Mouse (Mus musculus): Measurements from ENCODE around the gene Zfp91. TPM values are rescaled to one million over a fixed set of nuclear protein-coding genes. Genes with fewer than 3 reads are reported as not detected.

Gene Zfp91
- polyA plus RNA-seq, 1 experiment from 2014 or later, result 7.0 TPM

DNA sequence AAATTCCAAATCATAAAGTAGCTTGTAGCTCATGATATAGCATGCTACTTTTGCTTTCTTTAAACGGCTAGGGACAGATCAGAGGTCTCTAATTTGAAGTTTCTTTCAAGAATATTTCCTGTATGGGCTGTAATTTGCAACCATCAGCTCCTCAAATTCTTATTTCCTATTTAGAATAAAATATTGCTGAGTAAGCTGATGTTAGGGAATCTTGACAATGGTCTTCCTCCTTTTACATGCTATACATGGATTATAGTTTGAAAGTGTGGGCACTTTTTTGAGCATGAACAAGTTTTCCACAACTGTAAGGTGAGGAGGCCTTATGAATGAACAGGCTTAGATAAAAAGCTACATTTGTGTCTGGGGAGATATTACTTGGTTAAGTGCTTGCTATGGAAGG, 18.0 kb upstream of the Zfp91 start:
- Histone ChIP-seq H3K4me3 (ENCODE audit: low read depth, low read length) (no peak overlapping the region), H3K9ac (ENCODE audit: low read depth, low read length) (no peak overlapping the region), H3K36me3 (ENCODE audit: control insufficient read depth, insufficient read depth, low read length) (no peaks in the 10 kb centered on the region), H3K4me1 (replicated peaks; ENCODE audit: control insufficient read depth, insufficient read depth, low read length) (no peaks in the 10 kb centered on the region; the same call in 1 of the 2 replicates), H3K9me3 (ENCODE audit: control insufficient read depth, low read length) (no peaks in the 10 kb centered on the region), H3K4me2 (no peak overlapping the region), H3K27ac (ENCODE audit: low read depth, low read length) (no peak overlapping the region), H3K27me3 (replicated peaks; ENCODE audit: control insufficient read depth, insufficient read depth, low read length) (no peaks in the 10 kb centered on the region)
- ATAC-seq (replicated peaks; ENCODE audit: low FRiP score) (no peak), DNase-seq (ENCODE audit: low spot score) (no peak)
- 79% methylated on average over 1 of the region's 1 CpGs for WGBS

DNA sequence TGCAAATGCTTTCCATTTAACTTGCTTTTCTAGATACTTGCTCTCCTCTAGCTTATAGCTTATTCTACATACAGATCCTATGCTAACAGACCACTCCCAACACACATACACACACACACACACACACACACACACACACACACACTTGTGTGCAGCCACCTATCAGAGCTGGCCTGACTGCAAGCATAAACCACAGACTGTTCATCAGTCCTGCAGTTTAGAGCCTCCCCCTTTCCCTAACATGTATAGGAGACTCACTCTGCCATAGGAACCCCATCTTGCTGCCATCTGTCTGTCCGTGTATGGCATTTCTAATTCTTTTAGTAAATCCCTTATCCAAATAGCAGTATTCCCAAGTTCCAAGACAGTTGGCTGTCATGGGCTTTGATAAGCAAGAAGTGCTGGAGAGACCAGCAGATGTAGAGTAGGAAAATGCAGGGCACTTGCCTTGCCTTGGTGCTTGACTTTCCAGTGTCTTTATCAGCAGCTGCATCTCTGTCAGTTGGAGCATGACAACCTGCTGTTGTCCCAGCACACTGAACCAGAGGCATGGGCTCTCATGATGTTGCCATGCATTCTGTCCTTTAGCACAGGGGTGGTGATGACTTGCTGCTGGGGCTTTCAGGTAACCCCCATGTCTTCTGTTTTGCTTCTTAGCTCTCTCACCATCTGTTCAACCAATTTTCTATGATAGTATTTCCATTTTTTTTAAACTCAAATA, 16.9 kb upstream of the Zfp91 start:
- H3K27me3 ChIP-seq (replicated peaks; ENCODE audit: control insufficient read depth, insufficient read depth, low read length), result no peaks in the 10 kb centered on the region
- H3K4me2 ChIP-seq, result no peak overlapping the region
- no peaks in the 10 kb centered on the region; the same call in 1 of the 2 replicates for H3K4me1 ChIP-seq (replicated peaks; ENCODE audit: control insufficient read depth, insufficient read depth, low read length)
- no peak overlapping the region for H3K4me3 ChIP-seq (ENCODE audit: low read depth, low read length)
- no peak overlapping the region for H3K27ac ChIP-seq (ENCODE audit: low read depth, low read length)
- H3K36me3 ChIP-seq (ENCODE audit: control insufficient read depth, insufficient read depth, low read length), result no peaks in the 10 kb centered on the region
- DNase-seq (ENCODE audit: low spot score), result no peak
- 62% methylated on average over 1 of the region's 1 CpGs for WGBS
- no peaks in the 10 kb centered on the region for H3K9me3 ChIP-seq (ENCODE audit: control insufficient read depth, low read length)
- no peak overlapping the region for H3K9ac ChIP-seq (ENCODE audit: low read depth, low read length)
- ATAC-seq (replicated peaks; ENCODE audit: low FRiP score), result peak; percentile 51

DNA sequence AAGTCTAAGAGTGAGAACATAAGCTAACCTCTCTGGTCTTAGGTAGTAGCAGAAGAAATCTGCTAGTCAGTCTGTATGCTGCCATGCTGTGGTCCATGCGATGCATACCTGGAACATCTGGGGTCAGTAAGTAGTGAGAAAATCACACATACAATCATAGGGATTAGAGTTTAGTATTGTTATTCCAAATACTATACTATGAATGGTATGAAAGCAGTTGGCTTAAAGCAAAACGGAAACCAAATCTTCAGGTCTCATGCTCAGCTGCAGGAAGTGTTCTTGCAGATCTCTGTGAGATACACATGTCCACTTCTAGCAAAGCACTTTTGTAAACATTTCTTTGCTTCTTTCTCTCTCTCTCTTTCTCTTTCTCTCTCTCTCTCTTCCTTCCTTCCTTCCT, 10.3 kb upstream of the Zfp91 start:
- H3K27ac ChIP-seq (ENCODE audit: low read depth, low read length), result no peak overlapping the region
- ATAC-seq (replicated peaks; ENCODE audit: low FRiP score) (no peak), DNase-seq (ENCODE audit: low spot score) (no peak)

DNA sequence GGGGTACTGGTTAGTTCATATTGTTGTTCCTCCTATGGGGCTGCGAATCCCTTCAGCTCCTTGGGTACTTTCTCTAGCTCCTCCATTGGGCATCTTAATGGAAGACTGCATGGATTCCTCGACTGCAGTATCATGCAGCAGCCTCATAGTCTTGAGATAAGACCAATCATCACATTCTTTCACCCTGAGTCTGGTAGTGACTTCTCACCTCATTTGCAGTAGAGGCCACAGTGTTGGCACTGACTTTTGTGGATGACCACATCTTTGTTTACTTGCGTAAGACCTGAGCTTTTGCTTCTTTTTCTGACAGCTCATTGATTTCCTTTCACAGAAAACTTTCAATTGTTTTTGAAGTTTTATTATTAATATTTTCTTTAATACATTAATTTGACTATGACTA, 9.8 kb upstream of the Zfp91 start:
- ATAC-seq (replicated peaks; ENCODE audit: low FRiP score) (no peak), DNase-seq (ENCODE audit: low spot score) (no peak)
- H3K36me3 ChIP-seq (ENCODE audit: control insufficient read depth, insufficient read depth, low read length), result no peaks in the 10 kb centered on the region
- no peak overlapping the region for H3K9ac ChIP-seq (ENCODE audit: low read depth, low read length)
- no peaks in the 10 kb centered on the region for H3K27me3 ChIP-seq (replicated peaks; ENCODE audit: control insufficient read depth, insufficient read depth, low read length)
- no peak overlapping the region for H3K27ac ChIP-seq (ENCODE audit: low read depth, low read length)
- no peak overlapping the region for H3K4me3 ChIP-seq (ENCODE audit: low read depth, low read length)
- 67% methylated on average over 3 of the region's 3 CpGs for WGBS
- H3K4me2 ChIP-seq, result no peak overlapping the region
- H3K4me1 ChIP-seq (replicated peaks; ENCODE audit: control insufficient read depth, insufficient read depth, low read length), result no peaks in the 10 kb centered on the region
- no peaks in the 10 kb centered on the region for H3K9me3 ChIP-seq (ENCODE audit: control insufficient read depth, low read length)

More for the DNA sequence above, 10.3 kb upstream of the Zfp91 start:
- H3K4me2 ChIP-seq, result no peak overlapping the region
- H3K36me3 ChIP-seq (ENCODE audit: control insufficient read depth, insufficient read depth, low read length), result no peaks in the 10 kb centered on the region
- H3K9ac ChIP-seq (ENCODE audit: low read depth, low read length), result no peak overlapping the region
- H3K27me3 ChIP-seq (replicated peaks; ENCODE audit: control insufficient read depth, insufficient read depth, low read length), result no peaks in the 10 kb centered on the region
- no peaks in the 10 kb centered on the region for H3K4me1 ChIP-seq (replicated peaks; ENCODE audit: control insufficient read depth, insufficient read depth, low read length)
- H3K9me3 ChIP-seq (ENCODE audit: control insufficient read depth, low read length), result no peaks in the 10 kb centered on the region
- WGBS, result 65% methylated on average over 2 of the region's 2 CpGs
- H3K4me3 ChIP-seq (ENCODE audit: low read depth, low read length), result no peak overlapping the region

DNA sequence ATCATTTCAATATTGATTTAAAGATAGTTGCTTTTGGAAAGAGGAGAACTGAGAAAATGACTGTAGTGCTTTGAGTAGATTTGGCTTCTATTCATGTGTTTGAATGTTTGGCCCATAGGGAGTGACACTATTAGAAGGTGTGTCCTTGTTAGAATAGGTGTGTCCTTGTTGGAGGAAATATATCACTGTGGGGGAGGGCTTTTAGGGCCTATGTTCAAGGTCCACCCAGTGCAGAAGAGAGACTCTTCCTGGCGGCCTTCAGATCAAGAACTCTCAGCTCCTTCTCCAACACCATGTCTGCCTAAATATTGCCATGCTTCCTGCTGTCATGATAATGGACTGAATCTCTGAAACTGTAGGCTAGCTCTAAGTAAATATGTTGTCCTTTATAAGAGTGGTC, 8.3 kb upstream of the Zfp91 start:
- 88% methylated on average over 1 of the region's 1 CpGs for WGBS

DNA sequence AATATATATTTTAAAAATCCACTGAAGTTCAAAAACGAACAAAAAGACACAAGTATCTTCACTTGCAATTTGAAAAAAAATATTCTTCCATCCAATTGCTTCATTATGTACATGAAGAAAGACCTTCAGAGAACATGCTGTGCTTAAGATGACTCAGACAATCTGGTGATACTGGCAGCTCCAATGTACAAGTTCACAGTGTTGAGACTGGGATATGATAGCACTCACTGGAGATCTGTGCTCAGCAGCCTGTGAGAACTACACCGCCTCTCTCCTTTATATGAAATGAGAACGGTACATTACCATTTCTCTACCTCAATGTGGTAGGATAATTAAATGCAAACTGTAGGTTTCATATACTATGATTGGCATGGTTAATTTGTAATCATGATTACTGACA, 6.9 kb upstream of the Zfp91 start:
- Histone ChIP-seq H3K9ac (ENCODE audit: low read depth, low read length) (no peak overlapping the region), H3K36me3 (ENCODE audit: control insufficient read depth, insufficient read depth, low read length) (no peaks in the 10 kb centered on the region), H3K27ac (ENCODE audit: low read depth, low read length) (no peak overlapping the region), H3K27me3 (replicated peaks; ENCODE audit: control insufficient read depth, insufficient read depth, low read length) (no peaks in the 10 kb centered on the region), H3K4me1 (replicated peaks; ENCODE audit: control insufficient read depth, insufficient read depth, low read length) (no peaks in the 10 kb centered on the region), H3K4me3 (ENCODE audit: low read depth, low read length) (no peak overlapping the region), H3K9me3 (ENCODE audit: control insufficient read depth, low read length) (no peaks in the 10 kb centered on the region), H3K4me2 (no peak overlapping the region)
- DNase-seq (ENCODE audit: low spot score), result no peak
- WGBS, result 77% methylated on average over 3 of the region's 3 CpGs
- no peak for ATAC-seq (replicated peaks; ENCODE audit: low FRiP score)

More for the DNA sequence above, 8.3 kb upstream of the Zfp91 start:
- no peaks in the 10 kb centered on the region for H3K4me1 ChIP-seq (replicated peaks; ENCODE audit: control insufficient read depth, insufficient read depth, low read length)
- DNase-seq (ENCODE audit: low spot score) (no peak), ATAC-seq (replicated peaks; ENCODE audit: low FRiP score) (no peak)
- H3K27ac ChIP-seq (ENCODE audit: low read depth, low read length), result no peak overlapping the region
- H3K9ac ChIP-seq (ENCODE audit: low read depth, low read length), result no peak overlapping the region
- no peak overlapping the region for H3K4me3 ChIP-seq (ENCODE audit: low read depth, low read length)
- no peaks in the 10 kb centered on the region for H3K9me3 ChIP-seq (ENCODE audit: control insufficient read depth, low read length)
- H3K27me3 ChIP-seq (replicated peaks; ENCODE audit: control insufficient read depth, insufficient read depth, low read length), result no peaks in the 10 kb centered on the region
- H3K4me2 ChIP-seq, result no peak overlapping the region
- no peaks in the 10 kb centered on the region for H3K36me3 ChIP-seq (ENCODE audit: control insufficient read depth, insufficient read depth, low read length)

DNA sequence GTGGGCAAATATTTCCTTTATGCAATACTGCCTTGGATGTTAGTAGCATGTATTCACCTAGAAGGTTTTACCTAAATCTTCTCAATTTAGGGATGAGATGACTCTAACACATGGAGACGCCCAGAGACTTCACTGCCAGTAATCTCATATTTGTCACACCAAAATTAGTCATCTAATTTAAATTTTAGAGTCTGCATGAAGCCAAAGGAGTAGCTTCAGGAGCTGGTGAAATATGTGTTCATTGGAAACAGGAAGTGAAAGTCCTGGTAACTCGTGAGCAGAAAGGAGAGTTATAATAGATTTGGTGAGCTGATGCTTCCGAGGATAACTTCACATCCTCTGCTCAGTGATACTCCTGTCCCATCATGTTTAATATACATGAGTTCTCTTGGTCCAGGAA, 5.1 kb upstream of the Zfp91 start:
- 66% methylated on average over 3 of the region's 3 CpGs for WGBS
- H3K27ac ChIP-seq (ENCODE audit: low read depth, low read length), result no peak overlapping the region
- no peak overlapping the region for H3K9ac ChIP-seq (ENCODE audit: low read depth, low read length)
- H3K4me2 ChIP-seq, result no peak overlapping the region
- H3K9me3 ChIP-seq (ENCODE audit: control insufficient read depth, low read length), result no peaks in the 10 kb centered on the region
- no peak for DNase-seq (ENCODE audit: low spot score)
- H3K36me3 ChIP-seq (ENCODE audit: control insufficient read depth, insufficient read depth, low read length), result no peaks in the 10 kb centered on the region
- no peak overlapping the region for H3K4me3 ChIP-seq (ENCODE audit: low read depth, low read length)
- no peak for ATAC-seq (replicated peaks; ENCODE audit: low FRiP score)
- H3K4me1 ChIP-seq (replicated peaks; ENCODE audit: control insufficient read depth, insufficient read depth, low read length), result no peaks in the 10 kb centered on the region
- no peaks in the 10 kb centered on the region for H3K27me3 ChIP-seq (replicated peaks; ENCODE audit: control insufficient read depth, insufficient read depth, low read length)

DNA sequence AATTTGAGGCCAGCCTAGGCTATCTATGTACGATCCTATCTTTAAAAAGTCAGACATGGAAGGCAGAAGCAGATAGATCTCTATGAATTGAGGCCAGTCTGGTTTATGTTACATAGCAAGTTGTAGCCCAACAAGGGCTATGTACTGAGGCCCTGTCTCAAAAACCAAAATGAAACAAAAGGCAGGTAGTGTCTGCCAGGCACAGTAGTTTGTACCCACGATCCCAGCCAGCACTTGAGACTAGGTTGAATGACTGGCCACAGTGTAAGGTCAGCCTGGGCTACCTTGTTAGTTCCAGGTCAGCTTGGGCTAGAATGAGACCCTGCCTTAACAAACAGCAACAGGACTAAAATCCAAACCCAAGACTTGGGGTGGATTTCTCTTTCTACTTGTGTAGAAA, 4.7 kb upstream of the Zfp91 start:
- no peak overlapping the region for H3K27ac ChIP-seq (ENCODE audit: low read depth, low read length)
- H3K4me1 ChIP-seq (replicated peaks; ENCODE audit: control insufficient read depth, insufficient read depth, low read length), result no peaks in the 10 kb centered on the region
- WGBS, result 63% methylated on average over 2 of the region's 2 CpGs
- no peaks in the 10 kb centered on the region for H3K36me3 ChIP-seq (ENCODE audit: control insufficient read depth, insufficient read depth, low read length)
- no peak overlapping the region for H3K4me2 ChIP-seq
- no peak overlapping the region for H3K4me3 ChIP-seq (ENCODE audit: low read depth, low read length)
- DNase-seq (ENCODE audit: low spot score), result no peak
- no peaks in the 10 kb centered on the region for H3K27me3 ChIP-seq (replicated peaks; ENCODE audit: control insufficient read depth, insufficient read depth, low read length)
- ATAC-seq (replicated peaks; ENCODE audit: low FRiP score), result no peak
- no peak overlapping the region for H3K9ac ChIP-seq (ENCODE audit: low read depth, low read length)
- H3K9me3 ChIP-seq (ENCODE audit: control insufficient read depth, low read length), result no peaks in the 10 kb centered on the region

DNA sequence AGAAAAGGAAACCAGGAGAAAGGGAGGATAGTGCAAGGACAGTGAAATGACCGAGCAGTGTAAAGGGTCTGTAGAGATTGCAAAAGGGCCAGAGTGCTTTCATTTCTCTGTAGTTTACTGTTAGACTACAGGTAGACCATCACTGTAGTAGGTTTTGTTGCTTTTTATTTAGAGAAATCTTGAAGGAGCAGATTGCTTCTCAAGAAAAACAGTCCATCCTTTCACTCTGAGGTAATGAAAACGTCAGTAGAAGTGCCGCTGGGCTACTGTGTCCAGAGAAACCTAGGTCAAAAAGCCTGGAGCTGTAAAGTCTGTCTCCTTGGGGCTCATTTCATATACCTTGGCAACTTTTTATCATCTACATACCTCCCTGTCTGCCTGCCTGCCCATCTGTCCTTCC, 3.2 kb upstream of the Zfp91 start:
- H3K27me3 ChIP-seq (replicated peaks; ENCODE audit: control insufficient read depth, insufficient read depth, low read length), result no peaks in the 10 kb centered on the region

More for the DNA sequence above, 3.2 kb upstream of the Zfp91 start:
- H3K27ac ChIP-seq (ENCODE audit: low read depth, low read length), result no peak overlapping the region
- H3K4me1 ChIP-seq (replicated peaks; ENCODE audit: control insufficient read depth, insufficient read depth, low read length), result no peaks in the 10 kb centered on the region
- DNase-seq (ENCODE audit: low spot score), result no peak
- no peaks in the 10 kb centered on the region for H3K36me3 ChIP-seq (ENCODE audit: control insufficient read depth, insufficient read depth, low read length)
- H3K4me3 ChIP-seq (ENCODE audit: low read depth, low read length), result no peak overlapping the region
- no peak overlapping the region for H3K4me2 ChIP-seq
- no peak overlapping the region for H3K9ac ChIP-seq (ENCODE audit: low read depth, low read length)
- no peak for ATAC-seq (replicated peaks; ENCODE audit: low FRiP score)
- WGBS, result 79% methylated on average over 3 of the region's 3 CpGs
- no peaks in the 10 kb centered on the region for H3K9me3 ChIP-seq (ENCODE audit: control insufficient read depth, low read length)
